Mouse (Mus musculus): ENCODE data around the gene Scarf1.

Gene Scarf1

GRCm38 (mm10) chr11:75563851-75564548, 50.7 kb downstream of the Scarf1 start:
- DNase-seq (ENCODE audit: low spot score in 2 of 2), result peak; percentile 66 to 77

DNA sequence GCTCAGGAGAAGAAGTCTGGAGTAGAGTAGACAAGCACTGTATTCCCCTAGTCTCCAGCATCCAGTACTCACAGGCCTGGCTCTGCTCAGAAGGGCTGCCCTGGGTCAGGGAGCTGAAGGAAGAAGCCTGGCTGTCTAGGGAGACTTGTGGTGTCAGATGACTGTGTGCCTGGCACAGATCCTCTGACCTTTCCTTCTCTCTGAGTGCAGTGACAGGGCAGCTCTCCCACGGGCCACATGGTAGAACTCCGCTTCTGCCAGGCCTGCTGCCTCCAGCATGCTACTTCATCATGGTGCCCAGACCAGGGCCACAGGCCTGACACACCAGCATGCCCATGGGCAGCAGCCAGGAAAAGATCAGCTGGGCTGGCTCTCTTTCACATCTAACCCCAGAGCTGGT, 52.5 kb downstream of the Scarf1 start:
- DNase-seq (ENCODE audit: low spot score in 2 of 2), result peak in 1 of 2 experiments; percentile 32

GRCm38 (mm10) chr11:75566276-75567196, 53.2 kb downstream of the Scarf1 start:
- DNase-seq (ENCODE audit: low spot score in 2 of 2), result no peak

DNA sequence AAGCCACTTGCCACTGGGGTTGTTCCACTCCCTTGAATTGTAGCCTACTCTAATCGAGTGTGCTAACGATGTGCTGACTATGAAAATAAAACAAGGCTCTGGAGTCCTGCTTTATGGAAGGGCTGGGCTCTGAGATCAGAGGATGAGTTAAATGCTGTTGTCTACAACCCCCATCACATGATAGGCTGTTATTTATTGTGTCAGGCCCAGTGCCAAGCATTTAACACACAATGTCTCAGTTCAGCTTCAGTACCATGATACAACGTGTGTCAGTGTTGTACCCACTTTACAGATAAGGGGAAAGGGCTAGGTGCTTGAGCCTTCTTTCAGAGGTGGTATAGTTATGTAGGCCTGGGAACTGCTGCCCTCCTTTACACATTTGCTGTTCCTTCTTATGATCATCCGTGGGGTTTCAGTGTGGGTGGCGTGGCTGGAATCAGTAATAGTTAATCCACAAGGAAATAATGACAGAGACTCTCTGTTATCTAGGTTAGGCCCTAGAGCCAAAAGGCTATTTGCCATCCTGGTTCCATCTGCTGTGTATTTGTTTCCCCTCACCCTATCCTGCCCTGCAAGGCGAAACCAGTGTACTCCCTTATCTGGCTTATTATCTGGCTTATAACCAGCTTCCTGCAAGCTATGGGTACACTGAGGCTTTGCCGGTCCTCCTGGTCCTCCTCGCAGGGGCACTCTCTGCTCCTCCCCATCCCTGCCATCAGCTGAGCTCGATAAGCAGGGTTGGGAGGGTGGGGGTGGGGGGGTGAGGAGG, 54.2 kb downstream of the Scarf1 start:
- no peak for DNase-seq (ENCODE audit: low spot score in 2 of 2)

GRCm38 (mm10) chr11:75568115-75568511, 54.8 kb downstream of the Scarf1 start:
- no peak for DNase-seq (ENCODE audit: low spot score in 2 of 2)

- no peak for DNase-seq (ENCODE audit: low spot score in 2 of 2)
Measured at GRCm38 (mm10) chr11:75568962-75569361, 55.6 kb downstream of the Scarf1 start.

- no peak for DNase-seq (ENCODE audit: low spot score in 2 of 2)
Measured at GRCm38 (mm10) chr11:75570375-75571125, 57.2 kb downstream of the Scarf1 start.

GRCm38 (mm10) chr11:75571126-75571990, 58.0 kb downstream of the Scarf1 start:
- peak in 1 of 2 experiments; percentile 39 for DNase-seq (ENCODE audit: low spot score in 2 of 2)

DNA sequence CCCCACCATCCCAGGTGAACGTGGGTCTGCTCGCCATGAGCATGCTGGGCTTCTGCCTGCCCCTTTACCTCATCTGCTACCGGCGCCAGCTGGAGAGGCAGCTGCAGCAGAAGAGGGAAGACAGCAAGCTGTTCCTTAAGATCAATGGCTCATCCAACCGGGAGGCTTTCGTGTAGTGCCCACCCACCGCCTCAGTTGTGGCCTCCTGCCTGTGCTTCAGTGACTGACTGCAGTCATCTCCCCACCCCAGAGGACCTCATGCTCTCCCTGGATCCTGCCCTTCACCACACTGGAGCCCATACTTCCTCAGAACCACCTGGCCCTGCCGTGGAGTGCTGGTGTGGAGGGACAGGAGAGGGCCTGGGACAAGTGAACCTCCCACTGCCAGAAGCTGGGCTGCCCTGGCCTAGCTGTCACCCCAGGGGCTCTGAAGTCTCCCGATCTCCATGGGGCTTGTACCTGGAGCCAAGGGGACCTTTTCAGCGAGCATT, 59.0 kb downstream of the Scarf1 start:
- DNase-seq (ENCODE audit: low spot score in 2 of 2), result no peak

DNA sequence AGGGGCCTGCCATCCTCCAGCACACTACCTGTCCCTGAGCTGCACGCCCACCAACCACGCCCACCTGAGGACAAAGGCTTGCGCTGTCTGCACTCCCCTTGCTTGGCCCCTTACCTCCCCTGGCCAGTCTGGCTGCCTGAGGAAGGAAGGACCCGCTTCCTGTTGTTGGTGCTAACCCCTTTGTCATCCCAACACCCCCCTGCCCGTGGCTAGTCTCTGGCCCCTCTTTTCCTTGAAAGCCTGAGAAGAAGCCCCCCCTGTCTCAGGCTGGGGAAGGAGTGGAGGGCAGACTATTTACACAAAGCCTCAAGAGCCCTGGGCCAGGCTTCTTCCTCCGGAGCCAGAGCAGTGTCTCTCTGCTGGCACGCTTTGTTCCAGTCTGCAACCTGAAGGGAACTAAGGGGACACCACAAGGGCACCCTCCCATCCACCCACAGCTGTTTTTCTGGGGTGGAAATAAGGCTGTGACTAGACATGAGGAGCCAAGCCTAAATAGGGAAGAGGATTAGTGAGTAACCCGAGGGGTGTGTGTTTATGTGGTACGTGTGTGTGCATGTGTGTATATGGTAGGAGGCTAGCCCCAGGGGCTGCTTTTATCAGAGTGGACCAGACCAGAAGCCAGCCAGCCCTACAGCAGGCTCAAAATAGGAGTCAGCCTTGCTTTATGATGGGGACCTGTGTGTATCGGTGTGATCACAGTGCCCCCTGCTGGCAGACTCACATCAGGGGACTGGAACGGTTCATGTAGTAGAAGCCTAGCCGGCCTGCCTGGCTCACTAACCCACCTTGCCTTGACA, 59.7 kb downstream of the Scarf1 start:
- peak; percentile 85 to 86 for DNase-seq (ENCODE audit: low spot score in 2 of 2)

DNA sequence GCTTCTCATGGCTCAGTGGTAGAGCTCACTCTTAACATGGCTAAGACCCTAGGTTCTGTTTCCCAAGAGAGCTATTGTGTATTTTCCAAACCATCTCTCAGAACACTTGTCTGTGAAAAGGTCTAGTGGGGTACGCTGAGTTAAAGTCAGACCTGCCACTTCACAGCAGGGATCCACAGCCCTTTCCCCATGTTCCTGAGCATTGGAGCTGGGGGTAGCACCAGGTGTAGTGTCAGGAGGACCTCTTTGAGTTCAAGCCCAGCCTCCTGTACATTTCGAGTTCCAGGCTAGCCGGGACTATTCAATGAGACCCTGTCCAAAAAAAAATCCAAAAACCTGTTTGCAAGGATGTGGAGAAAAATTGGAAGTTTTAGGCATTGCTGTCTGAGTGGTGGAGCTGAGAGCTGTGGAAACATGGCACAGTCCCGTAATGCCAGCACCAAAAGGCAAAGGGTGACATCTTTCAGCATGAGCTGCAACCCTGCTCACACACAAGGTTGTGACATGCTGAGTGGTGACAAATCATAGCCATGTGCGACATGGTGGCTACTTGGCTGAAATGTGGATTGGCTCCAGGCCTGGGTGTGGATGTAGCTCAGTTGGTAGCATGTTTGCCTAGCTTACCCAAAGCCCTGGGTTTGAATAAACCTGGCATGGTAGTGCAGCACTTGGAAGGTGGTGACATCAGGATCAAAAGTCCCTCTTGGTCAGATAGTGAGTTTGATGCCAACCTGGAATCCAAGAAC, 61.2 kb downstream of the Scarf1 start:
- no peak for DNase-seq (ENCODE audit: low spot score in 2 of 2)

- no peak for DNase-seq (ENCODE audit: low spot score in 2 of 2)
Measured at GRCm38 (mm10) chr11:75575560-75576123, 62.3 kb downstream of the Scarf1 start.

Data from urinary bladder, adult 18-20 months (tissue).